Mouse (Mus musculus): ENCODE data around the gene Cables2.

Cables2 gene

GRCm38 (mm10) chr2:180273394-180274244 is at the start of gene Cables2:
Gene Cables2, minus strand, starts transcription at chr2:180273496.
- TF ChIP-seq GATA4 (IDR thresholded peaks at IDR 0.05; ENCODE audit: insufficient replicate concordance, low read length) = no peak

- TF ChIP-seq GATA4 (IDR thresholded peaks at IDR 0.05; ENCODE audit: insufficient replicate concordance, low read length) = no peak
Observed at GRCm38 (mm10) chr2:180322674-180323355, 49.5 kb upstream of the Cables2 start.

GRCm38 (mm10) chr2:180320216-180320615 is 46.9 kb upstream of the Cables2 start:
- no peak for TF ChIP-seq GATA4 (IDR thresholded peaks at IDR 0.05; ENCODE audit: insufficient replicate concordance, low read length)

DNA sequence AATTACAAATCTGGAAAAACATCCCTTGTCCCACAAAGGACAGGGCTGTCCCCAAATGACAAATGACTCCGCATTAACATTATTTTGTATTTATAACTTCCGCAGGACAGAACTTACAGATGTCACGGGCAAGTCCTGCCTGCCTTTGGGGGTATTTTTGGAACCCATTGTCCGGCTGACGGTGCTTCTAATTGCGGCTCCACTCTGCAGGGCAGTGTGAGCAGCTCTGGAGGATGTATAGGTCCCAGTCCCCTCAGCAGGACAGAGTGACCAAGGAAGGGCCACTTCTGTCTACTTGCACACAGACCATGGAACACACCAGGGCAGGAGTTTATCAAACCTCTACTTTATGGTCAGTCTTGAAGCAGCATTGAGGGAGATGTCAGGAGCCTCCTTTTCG is 44.3 kb upstream of the Cables2 start:
- no peak for TF ChIP-seq GATA4 (IDR thresholded peaks at IDR 0.05; ENCODE audit: insufficient replicate concordance, low read length)

GRCm38 (mm10) chr2:180314292-180314691 is 41.0 kb upstream of the Cables2 start:
- TF ChIP-seq GATA4 (IDR thresholded peaks at IDR 0.05; ENCODE audit: insufficient replicate concordance, low read length) = no peak

DNA sequence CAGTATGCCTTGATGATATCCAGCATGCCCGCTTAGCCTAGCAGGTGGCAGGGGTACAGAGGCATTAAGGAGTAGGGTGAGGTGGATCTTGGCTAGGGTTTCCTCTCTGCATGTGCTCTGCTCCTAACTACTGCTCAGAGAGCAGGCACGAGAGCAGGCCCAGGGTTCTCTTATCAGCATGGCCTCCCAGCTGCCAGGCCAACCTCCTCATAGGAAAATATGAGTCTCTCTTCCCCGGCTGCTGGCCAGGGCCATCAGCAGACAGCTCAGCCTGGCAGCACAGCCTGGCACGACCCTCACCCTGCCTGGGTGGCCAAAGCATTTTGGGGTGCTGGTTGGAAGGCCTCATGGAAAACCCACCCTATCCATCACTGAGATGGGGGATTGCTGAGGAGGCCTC is 37.9 kb upstream of the Cables2 start:
- no peak for TF ChIP-seq GATA4 (IDR thresholded peaks at IDR 0.05; ENCODE audit: insufficient replicate concordance, low read length)

DNA sequence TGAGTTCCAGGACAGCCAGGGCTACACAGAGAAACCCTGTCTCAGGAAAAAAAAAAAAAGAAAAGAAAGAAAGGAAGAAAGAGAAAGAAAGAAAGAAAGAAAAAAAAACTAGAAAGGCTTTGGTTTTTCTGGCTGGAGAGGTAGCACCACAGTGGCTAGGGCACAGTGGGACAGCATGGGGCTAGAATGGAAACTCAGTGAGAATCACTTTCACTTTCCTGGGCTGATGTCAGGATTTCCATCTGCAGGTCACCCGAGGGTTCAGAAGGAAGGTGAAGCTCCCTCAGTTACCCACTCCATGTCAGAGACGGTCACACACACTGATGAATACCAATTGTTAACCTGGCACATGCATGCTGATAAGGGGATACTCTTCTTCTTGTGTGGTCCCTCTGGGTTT is 34.4 kb upstream of the Cables2 start:
- no peak for TF ChIP-seq GATA4 (IDR thresholded peaks at IDR 0.05; ENCODE audit: insufficient replicate concordance, low read length)

- TF ChIP-seq GATA4 (IDR thresholded peaks at IDR 0.05; ENCODE audit: insufficient replicate concordance, low read length) = no peak
Observed at GRCm38 (mm10) chr2:180306423-180307168, 33.3 kb upstream of the Cables2 start.

DNA sequence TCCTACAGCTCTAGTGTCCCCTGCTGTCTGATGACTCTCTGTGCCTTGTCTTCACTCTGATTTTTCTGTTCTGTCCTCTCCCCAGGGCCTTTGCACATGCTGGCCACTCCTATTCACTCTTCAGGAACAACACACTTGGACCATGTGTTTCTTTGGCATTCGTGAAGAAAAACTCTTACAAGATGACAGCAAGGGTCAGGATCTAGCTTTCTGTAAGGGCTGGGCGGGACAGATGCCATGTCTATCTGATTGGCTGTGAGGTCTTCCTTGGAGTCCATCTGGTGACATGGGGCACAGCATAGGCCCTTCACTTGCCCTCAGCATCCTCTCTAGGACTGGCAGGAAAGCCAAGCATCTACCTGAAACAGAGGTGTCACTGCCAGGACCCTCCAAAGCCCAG is 32.7 kb upstream of the Cables2 start:
- TF ChIP-seq GATA4 (IDR thresholded peaks at IDR 0.05; ENCODE audit: insufficient replicate concordance, low read length) = no peak

GRCm38 (mm10) chr2:180305490-180305889 is 32.2 kb upstream of the Cables2 start:
- TF ChIP-seq GATA4 (IDR thresholded peaks at IDR 0.05; ENCODE audit: insufficient replicate concordance, low read length) = no peak

DNA sequence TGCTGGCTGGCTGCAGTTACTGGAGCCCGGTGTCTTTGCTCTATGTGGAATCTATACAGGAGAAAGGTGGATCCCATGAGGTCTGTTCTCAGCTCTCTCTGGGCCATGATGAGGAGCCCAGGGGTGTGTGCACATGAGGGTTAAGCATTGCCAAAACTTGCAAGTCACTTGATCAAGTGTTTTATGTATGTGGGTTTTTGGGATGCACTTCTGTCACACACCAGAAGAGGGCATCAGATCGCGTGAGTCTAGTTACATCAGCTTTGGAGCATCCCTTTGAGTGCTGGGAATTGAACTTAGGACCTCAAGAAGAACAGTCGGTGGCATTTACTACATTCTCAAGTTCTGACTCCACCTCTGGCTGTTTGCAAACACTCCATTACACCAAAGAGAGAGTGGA is 31.3 kb upstream of the Cables2 start:
- TF ChIP-seq GATA4 (IDR thresholded peaks at IDR 0.05; ENCODE audit: insufficient replicate concordance, low read length) = no peak

DNA sequence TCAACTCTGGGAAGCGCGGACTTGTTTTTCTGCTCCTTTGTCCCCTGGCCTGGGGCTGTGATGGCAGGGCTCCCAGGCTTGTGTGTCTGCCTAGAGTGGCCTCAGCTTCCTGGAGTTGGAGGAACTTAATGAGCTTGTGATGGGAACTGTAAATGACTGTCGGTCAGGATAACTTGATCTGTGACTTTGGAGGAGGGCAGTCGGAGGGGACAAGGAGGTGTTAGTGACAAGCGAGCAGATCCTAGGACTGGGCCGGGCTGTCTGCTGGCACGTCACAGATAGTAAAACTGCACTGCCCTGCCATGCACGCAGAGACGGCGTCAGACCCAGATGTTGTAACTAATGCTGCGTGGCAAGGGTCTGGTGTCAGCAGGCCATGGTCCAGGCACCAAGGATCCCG is 30.2 kb upstream of the Cables2 start:
- TF ChIP-seq GATA4 (IDR thresholded peaks at IDR 0.05; ENCODE audit: insufficient replicate concordance, low read length) = no peak

- TF ChIP-seq GATA4 (IDR thresholded peaks at IDR 0.05; ENCODE audit: insufficient replicate concordance, low read length) = no peak
Observed at GRCm38 (mm10) chr2:180302201-180302600, 28.9 kb upstream of the Cables2 start.

- no peak for TF ChIP-seq GATA4 (IDR thresholded peaks at IDR 0.05; ENCODE audit: insufficient replicate concordance, low read length)
Observed at GRCm38 (mm10) chr2:180300771-180301170, 27.5 kb upstream of the Cables2 start.

DNA sequence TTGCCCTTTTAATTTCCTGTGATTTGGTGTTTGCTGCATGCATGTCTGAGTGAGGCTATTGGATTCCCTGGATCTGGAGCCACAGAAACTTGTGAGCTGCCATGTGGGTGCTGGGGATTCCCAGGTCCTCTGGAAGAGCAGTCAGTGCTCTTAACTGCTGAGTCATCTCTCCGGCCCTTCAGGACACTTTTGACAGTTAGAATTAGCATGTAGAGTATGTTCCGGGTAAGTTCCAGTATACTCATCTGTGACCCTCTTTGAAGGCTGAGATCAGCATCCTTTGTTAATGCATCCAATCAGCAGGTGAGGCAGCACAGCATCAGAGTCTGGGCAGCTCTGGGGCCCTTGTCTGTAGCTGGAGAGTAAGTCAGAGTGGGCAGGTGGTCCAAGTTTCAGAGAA is 27.0 kb upstream of the Cables2 start:
- TF ChIP-seq GATA4 (IDR thresholded peaks at IDR 0.05; ENCODE audit: insufficient replicate concordance, low read length) = no peak

DNA sequence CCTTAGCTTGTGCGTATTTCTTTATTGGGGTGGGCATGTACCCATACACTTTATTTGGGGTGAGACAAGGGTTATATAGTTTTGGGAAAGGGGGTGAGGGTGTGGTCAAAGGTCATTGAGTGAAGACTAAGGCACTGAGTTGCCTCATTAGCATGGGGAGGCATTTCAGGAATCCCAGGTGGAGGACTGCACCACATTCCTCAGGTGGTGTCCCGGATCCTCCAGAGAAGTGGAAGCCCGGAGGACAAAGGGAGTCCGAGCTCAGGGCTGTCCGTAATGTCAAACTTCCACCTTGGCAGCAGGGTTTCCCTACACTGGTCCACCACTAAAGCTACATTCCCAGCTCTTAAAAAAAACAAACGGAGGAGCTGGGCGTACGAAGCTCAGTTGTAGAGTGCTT is 19.6 kb upstream of the Cables2 start:
- TF ChIP-seq GATA4 (IDR thresholded peaks at IDR 0.05; ENCODE audit: insufficient replicate concordance, low read length) = no peak
